Mouse (Mus musculus): ENCODE data around the gene Gabrb3.
A peak's percentile ranks its signal among the peaks of the same experiment; 100 is the strongest.

Gabrb3 gene

GRCm38 (mm10) chr7:57419392-57419791 is at the start of gene Gabrb3:
TSS of gene Gabrb3 (plus strand) at chr7:57419692.
- DNase-seq = no peak

- DNase-seq = peak; percentile 3 to 6
These were observed 35.4 kb upstream of the Gabrb3 start for GRCm38 (mm10) chr7:57384112-57384511.

- DNase-seq = peak; percentile 45 to 60
These were observed 32.8 kb upstream of the Gabrb3 start, which contains the start of gene Gabrg3 for GRCm38 (mm10) chr7:57386517-57387340. TSS of gene Gabrg3 (minus strand) at chr7:57387188.

GRCm38 (mm10) chr7:57387341-57387654 is 32.2 kb upstream of the Gabrb3 start:
- no peak for DNase-seq

GRCm38 (mm10) chr7:57390046-57390445 is 29.4 kb upstream of the Gabrb3 start:
- no peak for DNase-seq

DNA sequence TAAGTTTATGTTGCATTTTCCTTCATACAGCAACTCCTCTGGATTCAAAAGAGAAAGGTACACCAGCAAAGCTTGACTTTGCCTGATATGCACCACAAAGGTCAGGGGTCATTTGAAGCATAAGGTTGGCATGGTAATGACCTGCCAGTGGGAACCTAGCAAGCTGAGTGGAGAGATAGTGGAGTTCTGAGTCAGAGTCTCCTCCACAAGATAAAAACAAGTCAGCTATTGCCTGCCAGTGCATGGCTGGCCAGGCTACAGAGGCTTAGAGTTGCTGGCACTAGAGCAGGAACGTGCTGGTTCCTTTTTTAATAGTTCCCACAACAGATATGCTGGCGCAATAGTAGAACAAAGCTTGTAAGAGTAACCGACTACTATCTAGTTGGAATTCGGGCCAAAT is 25.9 kb upstream of the Gabrb3 start:
- DNase-seq = no peak

GRCm38 (mm10) chr7:57411163-57411562 is 8.3 kb upstream of the Gabrb3 start:
- no peak for DNase-seq

DNA sequence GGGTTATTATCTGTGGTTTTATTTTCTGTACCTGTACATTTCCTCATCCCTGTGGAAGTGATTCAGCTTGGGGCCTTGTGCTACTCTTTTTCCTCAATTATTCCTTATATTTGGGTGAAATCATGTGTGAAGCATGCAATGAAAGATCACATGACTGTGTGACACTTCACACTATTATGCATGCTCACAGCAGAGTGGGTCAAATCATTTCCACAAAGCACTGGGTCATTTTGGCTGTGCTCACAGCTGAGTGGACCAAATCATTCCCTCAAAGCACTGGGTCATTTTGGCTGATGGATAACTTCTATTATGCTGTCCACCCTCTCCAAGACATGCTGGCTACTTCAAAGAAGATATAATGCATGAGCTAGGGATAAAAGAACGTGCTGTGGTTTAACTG is 6.6 kb upstream of the Gabrb3 start:
- DNase-seq = no peak

GRCm38 (mm10) chr7:57421044-57421443 is 1.6 kb downstream of the Gabrb3 start:
- no peak for DNase-seq

DNA sequence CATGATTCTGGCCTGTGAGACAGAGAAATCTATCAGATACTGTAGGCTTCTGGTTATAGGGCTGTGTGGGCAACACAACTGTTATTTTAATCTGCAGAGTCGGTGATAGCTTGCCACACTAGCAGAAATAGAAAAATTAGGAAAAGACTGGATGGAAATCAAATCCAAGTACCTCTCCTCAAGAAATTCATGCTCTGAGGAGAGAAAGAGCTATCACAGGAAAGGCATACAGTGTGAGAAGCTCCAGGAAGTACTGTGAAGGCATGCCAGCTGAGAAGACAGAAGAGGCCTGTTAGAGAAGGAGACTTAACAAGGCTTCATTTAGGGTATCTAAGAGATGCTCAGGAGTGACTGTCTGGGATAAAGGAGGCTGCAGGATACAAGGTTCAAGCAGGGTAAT is 3.2 kb downstream of the Gabrb3 start:
- no peak for DNase-seq

DNA sequence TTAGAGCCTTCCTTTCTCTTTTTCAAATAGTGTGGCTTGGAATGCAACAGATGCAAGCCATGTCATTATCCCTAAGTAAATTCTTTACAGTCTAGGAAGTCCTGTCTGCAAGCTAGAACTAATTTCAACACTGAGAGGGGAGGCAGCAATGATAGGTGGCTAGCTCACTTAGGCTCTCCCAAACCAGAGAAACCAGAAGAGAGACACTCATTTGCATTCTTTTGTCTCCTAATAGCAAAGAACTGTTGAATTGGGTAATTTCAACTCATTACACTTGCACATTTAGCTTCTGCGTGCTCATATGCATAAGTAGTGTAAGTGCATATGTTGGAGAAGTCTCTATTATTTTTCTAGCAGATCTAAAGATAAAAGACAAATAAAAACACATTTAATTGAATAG is 28.7 kb downstream of the Gabrb3 start:
- no peak for DNase-seq

DNA sequence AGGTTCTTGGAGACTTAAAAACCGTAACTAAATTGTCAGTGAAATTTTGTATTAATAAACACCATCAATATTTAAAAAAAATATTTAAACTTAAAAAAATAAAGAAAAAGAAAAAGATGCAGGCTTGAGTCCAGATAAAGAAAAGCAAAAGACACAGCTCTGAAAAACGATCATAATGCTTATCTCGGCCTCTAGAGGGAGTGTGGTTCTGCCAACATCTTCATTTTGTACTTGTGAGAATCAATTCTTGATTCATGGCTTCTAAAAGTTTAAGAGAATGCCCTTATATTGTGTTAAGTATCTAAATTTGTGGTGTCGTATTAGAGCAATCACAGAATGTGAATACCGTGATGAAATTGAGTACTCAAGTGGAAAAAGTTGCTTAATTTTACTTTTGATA is 40.9 kb downstream of the Gabrb3 start:
- DNase-seq = no peak

- DNase-seq = no peak
These were observed 51.8 kb downstream of the Gabrb3 start for GRCm38 (mm10) chr7:57471316-57471715.

GRCm38 (mm10) chr7:57473811-57474525 is 54.5 kb downstream of the Gabrb3 start:
- DNase-seq = peak; percentile 45 to 55

- no peak for DNase-seq
These were observed 63.4 kb downstream of the Gabrb3 start for GRCm38 (mm10) chr7:57482896-57483295.

DNA sequence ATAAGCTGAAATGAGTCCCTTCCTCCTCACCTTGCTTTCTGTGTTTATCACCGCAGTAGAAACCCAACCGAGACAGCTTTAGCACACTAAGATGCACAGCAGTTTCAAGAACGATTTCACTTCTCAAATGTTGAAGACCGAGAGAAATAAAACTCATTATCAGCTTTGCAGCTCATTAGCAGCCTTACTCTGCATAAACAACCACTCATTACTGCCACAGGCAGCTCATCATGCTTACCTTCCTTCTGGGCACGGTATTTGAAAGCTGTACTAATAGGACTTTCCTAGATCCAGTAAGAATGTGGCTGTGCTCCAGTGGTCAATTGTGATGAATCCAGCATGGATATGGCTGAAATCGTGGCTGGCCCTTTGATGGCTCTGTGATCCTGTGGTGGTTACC is 67.4 kb downstream of the Gabrb3 start:
- DNase-seq = no peak

- no peak for DNase-seq
These were observed 72.3 kb downstream of the Gabrb3 start for GRCm38 (mm10) chr7:57491795-57492194.

- no peak for DNase-seq
These were observed 83.3 kb downstream of the Gabrb3 start for GRCm38 (mm10) chr7:57502809-57503208.

- peak; percentile 6 to 18 for DNase-seq
These were observed 89.6 kb downstream of the Gabrb3 start for GRCm38 (mm10) chr7:57508860-57509632.

- peak; percentile 17 to 29 for DNase-seq
These were observed 90.2 kb downstream of the Gabrb3 start, which contains the start of gene Gabra5 for GRCm38 (mm10) chr7:57509681-57510141. TSS of gene Gabra5 (minus strand) at chr7:57510059.

- peak in 1 of 2 experiments; percentile 11 for DNase-seq
These were observed 93.5 kb downstream of the Gabrb3 start for GRCm38 (mm10) chr7:57512955-57513354.

DNA sequence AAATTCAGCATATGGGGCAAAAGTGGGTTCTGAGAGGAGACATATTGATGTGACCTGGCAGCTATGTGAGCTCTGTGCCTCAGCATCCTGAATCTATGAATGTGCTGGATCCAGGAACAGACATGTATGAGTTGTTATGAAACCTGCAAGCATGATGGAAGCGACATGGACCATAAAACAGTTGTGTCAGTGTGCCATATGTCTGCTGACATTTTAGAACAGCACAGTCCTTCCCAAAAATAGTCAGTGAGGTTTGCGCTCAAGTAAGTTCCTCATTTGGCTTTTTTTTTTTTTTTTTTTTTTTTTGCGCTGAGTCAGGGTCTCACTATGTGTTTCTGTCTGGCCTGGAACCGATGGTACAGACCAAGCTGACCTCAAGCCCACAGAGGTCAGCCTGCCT is 110.0 kb downstream of the Gabrb3 start:
- no peak for DNase-seq

DNA sequence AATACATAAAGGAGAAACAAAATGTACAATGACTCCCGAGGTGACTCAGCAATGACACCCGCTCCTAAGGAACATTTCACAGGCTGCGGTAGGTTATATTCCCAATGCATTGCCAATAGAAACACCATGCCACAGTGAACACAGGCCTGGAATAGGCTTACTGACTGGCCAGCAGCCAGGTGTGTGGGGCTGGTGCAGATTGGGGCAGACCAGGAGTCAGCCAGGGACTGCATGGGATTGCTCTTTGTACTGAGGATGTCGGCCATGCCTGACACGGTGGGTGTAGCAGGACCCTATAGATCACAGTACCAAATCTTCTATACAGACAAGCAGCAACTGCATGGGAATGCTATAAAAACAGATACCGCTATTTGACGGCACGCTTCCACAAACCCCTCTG is 110.5 kb downstream of the Gabrb3 start:
- DNase-seq = no peak

Data from kidney, postnatal 4 days (tissue).